Mouse (Mus musculus) kidney, adult 2 months (tissue): ENCODE data around the gene Itgb3.

ENCODE experiments used
- CTCF ChIP-seq: fragments of 200-500 bp; conservative IDR thresholded peaks from 2 replicates; pipeline ENCODE4 v1.5.1; 2011; ENCODE audit warnings: low read depth, mild to moderate bottlenecking, control low read depth, low read length, moderate library complexity, mixed read lengths; ENCODE audit not compliant: insufficient read depth, insufficient read length
- POLR2A ChIP-seq: fragments of 200-500 bp; IDR thresholded peaks from one replicate; pipeline ENCODE4 v1.6.1; 2011; ENCODE audit warnings: low read depth, low read length, control low read depth

- no peak for TF ChIP-seq POLR2A
- no peak for TF ChIP-seq CTCF
These were observed 49.0 kb upstream of the Itgb3 start for GRCm38 (mm10) chr11:104558651-104559403.
